Mouse (Mus musculus) heart, adult 2 months (tissue): ENCODE data around the gene Nptxr.

Source experiments
- CTCF ChIP-seq: fragments of 200-600 bp; IDR thresholded peaks from 2 replicates; pipeline ENCODE4 v1.8.1; 2022; ENCODE audit warnings: antibody characterized with exemption, mild to moderate bottlenecking, moderate library complexity
- EP300 ChIP-seq: fragments of 200-500 bp; IDR thresholded peaks from 2 replicates; pipeline ENCODE4 v1.6.1; 2011; ENCODE audit warnings: low read depth, low read length, control low read depth; ENCODE audit not compliant: insufficient read depth
- POLR2A ChIP-seq: fragments of 200-500 bp; IDR thresholded peaks from 2 replicates; pipeline ENCODE4 v1.6.1; 2011; ENCODE audit warnings: mild to moderate bottlenecking, low read depth, low read length, control low read depth; ENCODE audit not compliant: insufficient read depth

GRCm38 (mm10) chr15:79753420-79753752, 51.2 kb downstream of the Nptxr start:
- TF ChIP-seq POLR2A (no peak), CTCF (no peak), EP300 (no peak)
